Mouse (Mus musculus): ENCODE results near the gene Il34. TPM values are rescaled to one million over a fixed set of nuclear protein-coding genes. Genes with fewer than 3 reads are reported as not detected.
A peak's percentile ranks its signal among the peaks of the same experiment; 100 is the strongest.

Gene Il34
- polyA plus RNA-seq, 1 experiment from 2014 or later, result 0.44 TPM

DNA sequence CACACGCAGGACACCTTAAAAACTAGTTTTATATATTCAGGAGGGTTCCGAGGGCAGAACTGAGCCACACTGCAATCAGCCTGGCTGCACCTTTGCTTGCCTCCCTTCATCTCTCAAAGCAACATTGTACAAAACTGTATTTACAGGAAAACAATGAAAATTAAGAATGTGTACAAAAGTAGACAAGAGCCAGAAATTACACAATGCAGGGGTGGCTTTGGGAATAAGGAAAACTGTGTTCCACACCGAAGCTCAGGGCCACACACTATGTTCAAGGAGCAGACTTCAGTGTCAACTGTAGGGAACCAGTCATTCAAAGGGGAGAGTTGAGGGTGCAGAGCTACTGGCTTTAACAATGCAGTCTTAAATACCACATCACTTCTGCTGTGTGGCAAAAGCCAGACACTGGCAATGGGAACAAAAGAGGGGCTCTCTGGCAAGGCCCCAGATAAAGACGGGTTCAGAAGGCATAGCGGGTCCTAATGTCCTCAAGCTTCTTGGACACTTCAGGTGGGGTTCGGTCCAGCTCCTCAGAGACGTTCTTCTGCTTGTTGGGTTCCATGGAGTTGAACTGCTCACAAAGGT lies 4.8 kb upstream of the Il34 start:
- Histone ChIP-seq H3K9me3 (no peaks in the 10 kb centered on the region), H3K27me3 (no peaks in the 10 kb centered on the region), H3K27ac (no peak overlapping the region), H3K4me1 (replicated peaks) (no peaks in the 10 kb centered on the region), H3K4me2 (no peak overlapping the region), H3K9ac (replicated peaks) (no peak overlapping the region), H3K36me3 (peaks cover 74% of the 10 kb centered on the region), H3K4me3 (replicated peaks) (no peak overlapping the region)
- no peak for ATAC-seq (ENCODE audit: insufficient number of reproducible peaks, insufficient read depth, low FRiP score, low TSS enrichment, low read depth)
- 88% methylated on average over 7 of the region's 7 CpGs for WGBS

DNA sequence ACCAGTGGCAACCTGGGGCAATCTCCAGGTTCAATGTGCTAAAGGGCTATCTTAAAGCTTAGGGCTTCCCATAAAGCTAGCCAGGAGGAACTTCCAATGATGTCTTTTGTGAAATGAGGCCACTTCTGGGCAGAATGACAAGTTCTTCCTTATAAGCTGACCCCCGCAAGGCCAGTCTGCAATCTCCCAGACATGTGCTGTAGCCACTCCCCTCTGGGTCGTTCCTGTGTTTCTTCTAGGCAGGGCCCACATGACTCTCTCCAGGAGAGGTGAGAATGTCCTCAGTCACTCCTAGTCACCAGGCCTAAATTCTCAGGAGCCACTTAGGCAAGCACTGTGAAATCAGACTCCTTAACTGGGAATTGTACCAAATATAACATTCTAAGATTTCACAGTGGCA lies 4.1 kb upstream of the Il34 start:
- Histone ChIP-seq H3K9me3 (no peaks in the 10 kb centered on the region), H3K4me3 (replicated peaks) (no peak overlapping the region), H3K4me2 (no peak overlapping the region), H3K36me3 (peaks cover 66% of the 10 kb centered on the region), H3K27ac (no peak overlapping the region), H3K9ac (replicated peaks) (no peak overlapping the region), H3K4me1 (replicated peaks) (no peaks in the 10 kb centered on the region), H3K27me3 (no peaks in the 10 kb centered on the region)
- no peak for ATAC-seq (ENCODE audit: insufficient number of reproducible peaks, insufficient read depth, low FRiP score, low TSS enrichment, low read depth)
- 58% methylated on average over 2 of the region's 2 CpGs for WGBS

DNA sequence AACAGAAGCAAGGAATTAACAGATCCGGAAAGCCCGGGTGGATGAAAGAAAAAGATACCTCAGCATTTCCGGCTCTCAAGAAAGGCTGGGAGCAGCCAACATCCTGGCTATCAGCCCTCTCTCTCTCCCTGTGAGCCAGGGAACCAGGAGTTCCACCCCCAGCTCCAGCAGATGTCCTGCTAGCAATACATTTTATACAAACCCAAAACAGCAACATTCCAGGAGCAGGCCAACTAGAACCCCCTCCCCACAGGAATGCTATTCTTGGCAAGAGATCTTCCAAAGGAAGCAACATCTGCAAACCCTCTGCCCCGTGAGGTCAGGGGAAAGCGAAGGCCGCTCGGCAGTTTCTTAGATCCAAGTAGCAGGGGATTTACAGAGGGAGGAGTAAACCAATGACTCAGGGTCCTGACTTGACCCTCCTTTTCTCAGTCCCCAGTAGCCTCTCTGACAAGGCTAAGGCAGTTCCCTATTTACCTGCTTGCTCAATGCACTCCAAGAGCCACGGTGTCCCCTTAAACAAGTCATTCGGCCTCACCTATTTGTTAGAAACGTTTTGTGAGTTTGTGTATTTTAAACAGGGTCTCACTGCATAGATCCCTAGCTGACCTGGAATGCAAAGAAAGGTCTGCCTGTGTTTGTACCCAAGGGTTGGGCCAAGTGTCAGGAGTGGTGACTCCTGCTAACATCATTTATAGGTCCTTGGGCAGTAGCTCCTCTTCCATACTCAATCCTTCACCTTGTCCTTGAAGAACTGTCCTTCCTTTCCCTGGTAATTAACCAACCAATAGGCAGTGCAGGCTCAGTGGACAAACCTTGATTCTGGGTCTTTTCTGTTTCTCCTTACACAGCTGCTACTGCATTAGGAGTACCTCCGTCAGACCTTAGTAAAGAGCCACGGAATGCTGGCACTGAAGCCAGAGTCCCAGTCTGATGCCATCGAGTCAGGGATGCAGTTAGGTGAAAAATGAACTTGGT lies 3.1 kb upstream of the Il34 start:
- Histone ChIP-seq H3K4me3 (replicated peaks) (no peak overlapping the region), H3K9me3 (no peaks in the 10 kb centered on the region), H3K4me2 (no peak overlapping the region), H3K36me3 (peaks cover 56% of the 10 kb centered on the region), H3K27me3 (no peaks in the 10 kb centered on the region), H3K4me1 (replicated peaks) (no peaks in the 10 kb centered on the region), H3K27ac (0 out of 2 replicates have a peak overlapping the region, but pooled peaks have one; percentile 53), H3K9ac (replicated peaks) (no peak overlapping the region)
- ATAC-seq (ENCODE audit: insufficient number of reproducible peaks, insufficient read depth, low FRiP score, low TSS enrichment, low read depth), result no peak
- 60% methylated on average over 13 of the region's 13 CpGs for WGBS

DNA sequence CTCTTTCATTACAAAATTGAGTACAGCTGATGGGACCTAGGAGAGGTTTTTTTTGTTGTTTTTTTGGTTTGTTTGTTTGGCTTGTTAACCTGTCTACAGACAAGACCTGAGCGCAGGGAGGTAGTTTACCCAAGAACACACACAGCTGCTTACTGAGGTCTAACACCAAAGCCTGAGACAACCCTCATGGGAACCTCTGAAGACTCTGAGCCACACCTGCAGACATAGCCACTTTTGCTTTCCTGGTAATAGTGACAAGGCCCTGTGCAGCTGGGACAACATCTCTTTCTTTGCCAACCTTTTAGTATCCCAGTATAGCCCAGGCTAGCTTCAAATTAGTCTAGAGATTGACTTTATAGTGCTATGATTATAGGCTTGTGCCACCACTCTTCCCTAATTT lies 422 bp upstream of the Il34 start:
- ATAC-seq (ENCODE audit: insufficient number of reproducible peaks, insufficient read depth, low FRiP score, low TSS enrichment, low read depth), result no peak
- Histone ChIP-seq H3K4me1 (replicated peaks) (no peaks in the 10 kb centered on the region), H3K36me3 (peaks cover 30% of the 10 kb centered on the region), H3K4me2 (no peak overlapping the region), H3K27me3 (no peaks in the 10 kb centered on the region), H3K9ac (replicated peaks) (no peak overlapping the region), H3K9me3 (no peaks in the 10 kb centered on the region), H3K27ac (no peak overlapping the region), H3K4me3 (replicated peaks) (no peak overlapping the region)
- WGBS, result 72% methylated on average over 1 of the region's 1 CpGs

DNA sequence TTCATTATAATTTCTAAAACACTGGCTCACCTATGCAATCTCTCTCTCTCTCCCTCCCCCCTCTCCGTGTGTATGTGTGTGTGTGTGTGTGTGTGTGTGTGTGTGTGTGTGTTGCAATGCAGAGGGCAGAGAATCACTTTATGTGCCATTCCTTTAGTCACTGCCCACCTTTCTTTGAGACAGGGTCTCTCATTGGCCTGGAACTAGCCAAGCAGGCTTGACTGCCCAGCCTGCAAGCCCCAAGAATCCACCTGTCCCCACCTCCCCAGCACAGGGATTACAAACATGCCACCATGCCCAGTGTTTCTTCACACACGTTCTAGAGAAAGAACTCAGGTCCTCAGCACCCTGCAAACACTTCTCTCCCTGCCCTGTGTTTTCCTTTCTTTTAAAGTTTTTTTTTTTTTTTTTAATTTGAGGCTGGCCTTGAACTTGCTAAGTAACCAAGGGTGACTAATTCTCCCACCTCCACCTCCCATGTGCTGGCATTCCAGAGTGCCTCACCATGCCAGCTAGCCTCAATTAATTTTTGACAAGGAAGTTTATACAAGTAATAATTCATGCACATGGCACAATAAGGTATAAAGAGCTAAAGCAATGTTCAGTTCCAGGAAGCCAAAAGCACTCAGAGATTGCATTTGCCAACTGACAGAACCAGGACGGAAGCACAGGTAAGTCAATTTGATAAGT lies 754 bp downstream of the Il34 start:
- 69% methylated on average over 2 of the region's 3 CpGs for WGBS
- no peak overlapping the region for H3K4me2 ChIP-seq

DNA sequence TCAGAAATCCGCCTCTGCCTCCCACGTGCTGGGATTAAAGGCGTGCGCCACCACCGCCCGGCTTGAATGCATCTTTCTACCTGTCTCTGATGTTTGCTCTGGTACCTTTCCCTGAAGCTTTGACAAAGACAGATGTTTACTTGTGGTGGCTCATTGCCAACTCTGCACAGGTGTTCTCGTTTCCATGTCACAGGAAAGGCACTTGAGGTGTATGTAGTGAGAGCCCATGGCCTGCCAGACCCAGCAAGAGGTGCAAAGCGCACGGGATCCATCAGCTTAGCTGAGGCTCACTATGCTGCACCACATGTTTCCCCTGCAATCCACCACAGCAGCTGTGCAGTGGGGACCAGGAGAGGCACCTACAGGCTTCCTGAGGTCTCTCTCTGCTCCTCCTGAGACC lies 1.9 kb downstream of the Il34 start:
- 86% methylated on average over 9 of the region's 9 CpGs for WGBS
- no peak overlapping the region for H3K27ac ChIP-seq
- H3K9ac ChIP-seq (replicated peaks), result no peak overlapping the region
- H3K4me3 ChIP-seq (replicated peaks), result no peak overlapping the region
- ATAC-seq (ENCODE audit: insufficient number of reproducible peaks, insufficient read depth, low FRiP score, low TSS enrichment, low read depth), result no peak
- peaks cover 7% of the 10 kb centered on the region for H3K36me3 ChIP-seq
- no peaks in the 10 kb centered on the region for H3K9me3 ChIP-seq
- H3K4me2 ChIP-seq, result no peak overlapping the region
- no peaks in the 10 kb centered on the region for H3K27me3 ChIP-seq
- H3K4me1 ChIP-seq (replicated peaks), result no peaks in the 10 kb centered on the region

More for the DNA sequence above, 754 bp downstream of the Il34 start:
- no peak overlapping the region for H3K27ac ChIP-seq
- no peak for ATAC-seq (ENCODE audit: insufficient number of reproducible peaks, insufficient read depth, low FRiP score, low TSS enrichment, low read depth)
- H3K27me3 ChIP-seq, result no peaks in the 10 kb centered on the region
- no peaks in the 10 kb centered on the region for H3K4me1 ChIP-seq (replicated peaks)
- peaks cover 18% of the 10 kb centered on the region for H3K36me3 ChIP-seq
- no peak overlapping the region for H3K9ac ChIP-seq (replicated peaks)
- no peak overlapping the region for H3K4me3 ChIP-seq (replicated peaks)
- no peaks in the 10 kb centered on the region for H3K9me3 ChIP-seq

DNA sequence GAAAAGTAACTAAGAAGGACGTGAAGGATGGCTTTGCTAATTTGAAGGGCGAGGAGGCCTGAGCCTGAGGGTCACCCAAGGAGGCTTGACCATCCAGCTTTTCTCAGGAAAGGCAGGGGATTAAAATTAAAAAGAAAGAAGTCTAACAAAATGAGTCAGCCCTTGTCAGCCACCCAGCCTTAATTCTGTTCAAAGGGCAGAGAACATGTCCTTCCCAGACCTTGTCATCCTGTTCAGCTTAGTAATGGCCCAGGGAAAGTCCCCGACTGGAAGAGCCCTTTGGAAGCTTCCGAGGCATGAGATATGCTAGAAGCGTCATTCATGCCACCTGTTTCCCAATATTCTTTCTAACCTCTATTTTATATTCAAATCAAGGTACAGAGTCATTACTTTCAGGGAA lies 2.7 kb downstream of the Il34 start:
- no peaks in the 10 kb centered on the region for H3K36me3 ChIP-seq
- no peak overlapping the region for H3K9ac ChIP-seq (replicated peaks)
- no peak for ATAC-seq (ENCODE audit: insufficient number of reproducible peaks, insufficient read depth, low FRiP score, low TSS enrichment, low read depth)
- H3K4me2 ChIP-seq, result no peak overlapping the region
- 81% methylated on average over 5 of the region's 5 CpGs for WGBS
- H3K27me3 ChIP-seq, result no peaks in the 10 kb centered on the region
- no peak overlapping the region for H3K27ac ChIP-seq
- no peaks in the 10 kb centered on the region for H3K9me3 ChIP-seq
- H3K4me1 ChIP-seq (replicated peaks), result no peaks in the 10 kb centered on the region
- H3K4me3 ChIP-seq (replicated peaks), result no peak overlapping the region

DNA sequence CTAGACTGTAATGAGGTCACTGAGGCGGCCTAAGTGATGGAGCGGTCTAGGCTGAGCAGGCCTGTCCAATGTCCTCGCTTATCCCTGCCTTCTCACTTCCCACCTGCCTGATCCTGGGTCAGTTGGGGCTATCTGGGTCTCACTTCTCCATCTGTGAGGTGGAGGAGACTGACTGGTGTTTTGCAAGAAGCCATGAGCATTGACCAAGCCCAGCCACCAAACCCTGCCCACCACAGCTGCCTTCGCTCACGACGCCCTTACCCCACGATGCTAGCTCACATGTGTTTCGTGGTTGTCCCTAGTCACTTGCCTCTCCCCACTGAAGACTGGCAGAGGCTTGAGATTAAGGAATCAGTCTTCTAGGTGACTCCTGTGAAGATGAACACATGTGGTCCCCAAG lies 8.6 kb downstream of the Il34 start:
- Histone ChIP-seq H3K4me1 (replicated peaks) (peaks cover 4% of the 10 kb centered on the region; the same call in 1 of the 2 replicates), H3K9me3 (peaks cover 10% of the 10 kb centered on the region; the same call in 1 of the 2 replicates), H3K9ac (replicated peaks) (no peak overlapping the region), H3K36me3 (no peaks in the 10 kb centered on the region), H3K4me2 (no peak overlapping the region), H3K27me3 (no peaks in the 10 kb centered on the region), H3K4me3 (replicated peaks) (no peak overlapping the region), H3K27ac (no peak overlapping the region)
- ATAC-seq (ENCODE audit: insufficient number of reproducible peaks, insufficient read depth, low FRiP score, low TSS enrichment, low read depth), result no peak
- 89% methylated on average over 8 of the region's 8 CpGs for WGBS

DNA sequence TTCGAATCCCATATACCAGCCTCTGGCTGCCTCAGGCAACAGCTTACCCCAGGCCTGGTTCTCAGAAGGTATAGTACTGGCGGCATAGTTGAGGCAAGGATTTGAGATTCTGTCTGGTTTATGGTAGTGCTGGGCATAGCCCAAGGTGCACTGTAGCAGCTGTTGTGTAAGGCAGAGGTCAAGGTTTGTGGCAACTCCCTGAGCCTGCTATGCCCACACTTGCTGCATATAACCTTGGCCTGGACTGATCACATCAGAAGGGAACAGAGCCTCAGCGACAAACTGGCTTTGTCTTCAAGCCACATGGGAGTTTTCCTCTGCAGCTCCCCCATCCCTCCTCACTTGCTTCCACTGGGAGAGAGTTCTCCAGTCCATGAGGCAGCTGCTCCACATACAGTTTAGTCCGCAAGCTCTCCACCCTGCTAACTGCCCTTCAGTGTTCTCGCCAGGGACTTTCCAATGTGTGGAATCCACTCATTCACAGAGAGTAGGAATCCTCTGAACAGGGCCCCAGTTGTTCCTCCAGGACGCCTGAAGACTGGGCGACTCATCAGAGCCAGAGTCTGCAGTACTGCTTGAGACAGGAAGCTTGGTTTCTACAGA lies 11.3 kb downstream of the Il34 start:
- no peak overlapping the region for H3K27ac ChIP-seq
- no peak overlapping the region for H3K9ac ChIP-seq (replicated peaks)
- H3K4me2 ChIP-seq, result no peak overlapping the region
- no peaks in the 10 kb centered on the region for H3K27me3 ChIP-seq
- H3K4me3 ChIP-seq (replicated peaks), result no peak overlapping the region
- peaks cover 4% of the 10 kb centered on the region; the same call in 1 of the 2 replicates for H3K4me1 ChIP-seq (replicated peaks)
- WGBS, result 91% methylated on average over 7 of the region's 7 CpGs
- H3K36me3 ChIP-seq, result no peaks in the 10 kb centered on the region
- no peak for ATAC-seq (ENCODE audit: insufficient number of reproducible peaks, insufficient read depth, low FRiP score, low TSS enrichment, low read depth)
- H3K9me3 ChIP-seq, result peaks cover 10% of the 10 kb centered on the region; the same call in 1 of the 2 replicates

DNA sequence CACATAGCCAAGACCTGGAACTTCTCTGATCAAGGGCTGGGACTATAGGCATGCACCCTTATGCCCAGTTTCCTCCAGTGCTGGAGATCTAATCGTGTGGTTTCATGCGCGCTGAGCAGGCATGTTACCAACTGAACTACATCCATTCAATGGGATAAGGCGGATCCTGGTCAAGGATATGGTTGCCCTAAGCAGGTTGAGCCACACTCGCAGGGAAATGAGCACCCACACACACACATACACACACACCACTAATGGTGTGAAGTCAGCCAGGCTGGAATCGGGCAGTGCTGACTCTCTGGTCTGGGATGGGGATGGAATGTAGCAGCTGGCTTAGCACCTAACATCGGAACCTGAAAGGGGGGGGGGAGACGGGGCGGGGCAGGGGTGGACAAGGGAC lies 11.8 kb downstream of the Il34 start:
- H3K4me1 ChIP-seq (replicated peaks), result peaks cover 4% of the 10 kb centered on the region; the same call in 1 of the 2 replicates
- ATAC-seq (ENCODE audit: insufficient number of reproducible peaks, insufficient read depth, low FRiP score, low TSS enrichment, low read depth), result no peak
- H3K9me3 ChIP-seq, result peaks cover 10% of the 10 kb centered on the region; the same call in 1 of the 2 replicates
- H3K27ac ChIP-seq, result no peak overlapping the region
- no peaks in the 10 kb centered on the region for H3K27me3 ChIP-seq
- no peak overlapping the region for H3K9ac ChIP-seq (replicated peaks)
- no peak overlapping the region for H3K4me3 ChIP-seq (replicated peaks)
- H3K36me3 ChIP-seq, result no peaks in the 10 kb centered on the region
- 93% methylated on average over 9 of the region's 9 CpGs for WGBS
- no peak overlapping the region for H3K4me2 ChIP-seq

DNA sequence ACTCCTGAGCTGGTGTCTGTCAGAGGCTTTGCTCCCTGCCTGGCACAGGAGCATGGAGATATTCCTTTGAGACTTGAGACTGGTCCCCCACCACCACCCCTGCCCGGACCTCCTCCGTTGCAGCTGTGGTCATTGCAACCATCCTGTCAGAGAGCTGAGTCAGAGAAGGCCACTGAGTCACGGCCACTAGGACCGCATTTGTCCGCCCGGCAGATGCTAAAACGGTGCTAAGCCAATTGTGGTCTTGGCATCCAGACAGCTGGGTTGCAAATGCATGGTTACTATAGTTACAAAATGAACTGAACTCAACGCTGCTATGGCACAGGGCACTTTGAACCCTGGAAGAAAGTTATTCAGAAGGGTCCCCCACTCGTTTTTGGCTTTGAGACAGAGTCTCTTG lies 12.2 kb downstream of the Il34 start:
- Histone ChIP-seq H3K9me3 (peaks cover 10% of the 10 kb centered on the region; the same call in 1 of the 2 replicates), H3K27ac (no peak overlapping the region), H3K9ac (replicated peaks) (no peak overlapping the region), H3K4me3 (replicated peaks) (no peak overlapping the region), H3K36me3 (no peaks in the 10 kb centered on the region), H3K4me1 (replicated peaks) (peaks cover 4% of the 10 kb centered on the region; the same call in 1 of the 2 replicates), H3K4me2 (no peak overlapping the region), H3K27me3 (no peaks in the 10 kb centered on the region)
- ATAC-seq (ENCODE audit: insufficient number of reproducible peaks, insufficient read depth, low FRiP score, low TSS enrichment, low read depth), result no peak
- 82% methylated on average over 9 of the region's 9 CpGs for WGBS
